Mouse (Mus musculus): ENCODE data around the gene Grid1.

GRCm38 (mm10) chr14:35374374-35374773 is 554.5 kb downstream of the Grid1 start:
- TF ChIP-seq POLR2A (IDR thresholded peaks at IDR 0.05; ENCODE audit: insufficient read depth, low read depth, low read length): no peak
- TF ChIP-seq CTCF (IDR thresholded peaks at IDR 0.05; ENCODE audit: insufficient read depth, low read depth, low read length): no peak
